Mouse (Mus musculus): ENCODE results near the gene Gm11549.

Gm11549 gene

DNA sequence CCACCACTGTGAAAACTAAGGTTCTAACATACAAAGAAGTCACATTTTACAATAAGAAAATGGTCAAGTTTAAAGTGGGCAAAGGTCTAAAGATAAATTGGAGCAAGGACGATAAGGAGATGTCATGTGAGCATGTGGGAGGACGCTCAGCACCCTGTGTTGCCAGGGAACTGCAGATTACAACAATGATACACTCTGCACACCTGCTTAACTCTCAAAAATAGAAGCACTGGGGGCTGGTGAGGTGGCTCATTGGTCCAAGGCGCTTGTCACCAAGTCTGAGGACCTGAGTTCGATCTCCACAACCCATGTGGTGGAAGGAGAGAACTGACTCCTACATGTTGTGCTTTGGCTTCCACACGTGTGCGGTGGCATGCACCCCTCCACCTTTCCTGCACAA is 10.1 kb downstream of the Gm11549 start:
- DNase-seq: no peak

DNA sequence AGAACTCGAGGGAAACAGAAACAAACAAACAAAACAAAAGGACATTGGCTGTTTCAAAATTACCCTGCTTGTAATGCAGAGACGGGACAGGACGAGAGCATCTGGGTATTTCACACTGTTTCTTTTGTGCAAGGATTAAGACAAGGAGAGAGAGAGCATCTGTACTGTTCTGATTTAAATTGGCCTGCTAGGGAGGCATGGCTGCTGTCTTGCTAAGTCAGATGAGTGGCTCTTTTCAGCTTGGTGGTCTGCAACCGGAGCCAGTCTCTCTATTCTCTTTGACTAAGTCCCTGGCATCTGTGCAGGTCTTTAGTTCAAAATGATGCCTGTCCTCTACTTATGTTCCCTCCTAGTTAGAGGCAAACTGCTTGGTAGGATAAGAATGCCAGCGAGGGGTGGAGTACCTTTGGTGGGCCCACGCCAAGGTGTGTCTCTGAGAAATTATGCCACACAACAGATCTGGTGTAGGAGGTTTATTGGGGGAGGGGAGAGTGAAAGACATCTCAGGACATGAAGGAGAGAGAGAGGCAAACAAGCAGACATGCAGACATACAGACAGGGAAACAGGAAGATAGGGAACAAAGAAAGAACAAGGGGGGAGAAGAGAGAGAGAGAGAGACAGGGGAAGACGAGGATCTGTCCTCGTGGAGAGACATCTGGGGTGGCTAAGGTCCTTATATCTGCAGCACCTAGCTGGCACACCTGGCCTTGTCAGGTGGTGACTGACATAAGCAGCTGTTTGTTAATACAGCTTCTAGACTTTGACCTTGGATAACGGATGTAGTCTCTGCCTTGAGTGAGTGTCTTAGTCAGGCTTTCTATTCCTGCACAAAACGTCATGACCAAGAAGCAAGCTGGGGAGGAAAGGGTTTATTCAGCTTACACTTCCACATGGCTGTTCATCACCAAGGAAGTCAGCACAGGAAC is 15.5 kb downstream of the Gm11549 start:
- DNase-seq: no peak

DNA sequence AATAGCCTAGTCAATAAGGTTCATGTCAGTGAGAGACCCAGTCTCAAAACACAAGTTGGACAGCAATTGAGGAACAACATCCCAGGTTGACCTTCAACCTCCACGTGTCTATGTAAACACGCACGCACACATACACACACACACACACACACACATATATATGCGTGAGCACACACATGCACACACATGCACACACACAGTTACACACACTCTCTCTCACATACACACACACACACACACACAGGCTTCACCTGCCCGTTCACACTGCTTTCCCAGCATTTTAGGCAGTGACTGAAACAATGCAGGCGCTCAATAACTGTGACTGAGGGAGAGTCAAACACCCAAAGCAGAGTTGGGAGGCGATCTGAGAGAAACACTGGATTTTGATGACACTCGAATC is 16.3 kb downstream of the Gm11549 start:
- no peak for DNase-seq

DNA sequence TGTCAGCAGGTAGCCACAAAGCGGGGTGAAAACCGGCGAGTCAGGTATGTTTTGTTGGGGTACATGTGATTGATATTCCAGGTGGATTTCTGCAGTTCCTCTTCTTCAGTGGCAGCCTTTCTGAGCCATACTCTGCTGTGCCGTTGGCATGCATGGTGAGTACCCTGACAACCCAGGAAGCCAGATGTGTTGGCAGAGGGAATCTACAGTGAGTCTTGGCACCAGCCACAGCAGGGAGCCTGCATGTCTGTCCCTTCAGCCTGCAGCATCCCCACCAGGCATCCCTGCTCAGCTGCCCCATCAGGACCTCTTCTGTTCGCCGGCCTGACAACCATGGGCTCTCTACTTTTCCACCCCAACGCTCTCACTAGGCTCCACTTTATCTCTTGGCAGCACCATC is 20.1 kb downstream of the Gm11549 start:
- no peak for DNase-seq

DNA sequence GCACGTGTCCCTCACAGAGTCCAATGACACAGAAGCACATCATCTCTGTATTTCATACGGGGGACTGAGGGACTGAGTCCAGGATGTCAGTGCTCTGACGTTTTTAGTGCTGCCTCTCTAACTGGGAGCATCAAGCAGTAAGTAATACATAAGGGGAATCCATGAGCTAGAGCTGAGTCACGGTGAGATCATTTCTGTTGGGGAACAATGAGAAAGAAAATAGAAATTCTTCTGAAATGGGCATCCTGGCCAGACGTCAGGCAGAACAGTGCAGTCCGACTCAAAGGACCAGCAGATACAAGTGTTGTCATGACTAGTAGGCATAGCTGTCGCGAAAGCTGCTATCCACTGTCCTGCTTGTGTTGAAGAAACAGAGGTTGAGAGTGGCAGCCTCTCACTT is 20.6 kb downstream of the Gm11549 start:
- no peak for DNase-seq

DNA sequence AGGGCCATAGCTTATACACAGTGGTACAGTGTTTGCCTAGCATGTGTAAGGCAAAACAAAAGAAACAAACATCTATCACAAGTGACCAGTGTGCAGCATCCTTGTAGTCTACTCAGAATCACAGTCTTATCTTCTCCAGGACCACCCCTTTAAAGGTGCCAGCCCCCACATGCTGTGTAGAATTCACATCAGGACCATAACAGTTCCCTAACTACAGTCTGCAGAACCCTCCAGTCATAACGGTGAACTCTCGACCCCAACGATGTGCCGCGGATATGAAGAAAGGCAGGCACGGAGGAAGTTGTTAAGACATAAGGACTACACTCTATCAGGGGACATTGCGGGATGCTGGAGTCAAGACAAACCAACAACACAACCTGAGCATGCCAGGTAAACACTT is 22.2 kb downstream of the Gm11549 start:
- DNase-seq: no peak

DNA sequence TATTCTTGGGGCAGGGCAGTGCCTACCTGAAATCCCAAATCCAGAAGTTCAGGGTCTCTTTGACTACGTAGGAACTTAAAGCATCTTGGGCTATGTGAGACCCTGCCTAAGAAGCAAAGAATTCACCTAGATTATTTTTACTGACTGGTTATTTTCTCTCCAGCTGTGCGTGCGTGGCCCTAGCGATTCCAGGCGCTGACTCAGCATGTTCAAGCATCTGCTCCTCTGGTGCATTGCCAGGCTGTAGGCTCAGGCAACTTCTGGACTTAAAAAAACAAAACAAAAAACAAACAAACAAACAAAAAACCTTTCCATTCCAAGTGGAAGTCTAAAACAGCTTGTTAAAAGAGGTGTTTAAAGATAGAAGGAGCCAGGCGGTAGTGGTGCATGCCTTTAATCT is 23.4 kb downstream of the Gm11549 start:
- DNase-seq: no peak

DNA sequence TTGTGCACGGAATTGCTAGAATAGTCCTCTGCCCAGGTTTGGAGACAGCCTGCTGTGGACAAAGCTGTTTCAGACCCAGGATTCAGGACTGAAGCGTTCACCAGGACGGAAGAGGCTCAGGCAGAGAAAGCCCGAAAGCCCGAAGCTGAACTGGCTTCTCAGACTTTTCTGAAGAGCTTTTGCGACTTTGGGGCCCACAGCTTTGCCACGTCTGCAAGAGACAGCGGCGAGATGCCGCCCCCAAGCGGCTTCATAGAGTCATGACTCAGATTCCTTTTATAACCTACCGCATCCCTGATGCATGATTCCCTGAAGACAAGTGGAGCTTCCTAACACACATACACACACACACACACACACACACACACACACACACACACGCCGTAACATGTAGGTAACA is 24.9 kb downstream of the Gm11549 start:
- peak; percentile 77 for DNase-seq

DNA sequence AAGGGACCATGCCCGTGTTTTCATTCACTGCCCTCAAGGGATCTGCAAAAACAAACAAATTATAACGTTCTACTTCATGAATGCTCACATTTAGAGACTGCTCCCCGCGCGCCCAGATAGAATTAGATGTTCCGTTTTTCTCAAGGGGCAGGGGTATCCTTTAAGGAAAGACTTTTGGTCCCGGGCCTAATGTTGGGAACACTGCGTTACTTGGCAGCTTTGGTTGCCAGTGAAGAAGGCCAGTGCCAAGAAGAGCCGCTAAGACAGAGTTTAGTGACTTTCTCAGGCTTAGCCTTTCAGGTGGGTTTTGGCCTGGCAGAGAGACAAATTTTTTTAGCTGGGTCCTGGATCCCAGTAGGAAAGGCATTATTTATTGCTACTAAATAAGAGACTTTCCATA is 25.3 kb downstream of the Gm11549 start:
- DNase-seq: no peak

DNA sequence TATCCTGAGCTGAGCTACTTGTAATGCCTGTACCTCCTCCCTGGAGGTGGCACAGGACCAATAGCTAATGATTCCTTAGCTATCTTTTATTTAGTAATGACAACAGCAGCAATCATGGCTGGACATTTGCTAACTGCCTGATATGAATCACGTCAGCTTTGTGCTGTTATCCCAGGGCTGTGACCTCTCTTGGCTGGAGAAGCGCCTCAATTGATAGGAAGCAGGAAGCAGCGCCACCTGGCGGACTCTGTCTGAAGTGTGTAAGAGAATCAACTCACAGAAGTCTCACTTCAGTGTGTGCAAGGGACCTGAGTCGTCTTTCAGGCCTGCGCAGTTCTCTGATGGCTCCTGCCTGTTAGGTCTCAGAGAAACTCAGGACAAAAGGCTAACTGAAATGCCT is 26.2 kb downstream of the Gm11549 start:
- DNase-seq: peak; percentile 94

DNA sequence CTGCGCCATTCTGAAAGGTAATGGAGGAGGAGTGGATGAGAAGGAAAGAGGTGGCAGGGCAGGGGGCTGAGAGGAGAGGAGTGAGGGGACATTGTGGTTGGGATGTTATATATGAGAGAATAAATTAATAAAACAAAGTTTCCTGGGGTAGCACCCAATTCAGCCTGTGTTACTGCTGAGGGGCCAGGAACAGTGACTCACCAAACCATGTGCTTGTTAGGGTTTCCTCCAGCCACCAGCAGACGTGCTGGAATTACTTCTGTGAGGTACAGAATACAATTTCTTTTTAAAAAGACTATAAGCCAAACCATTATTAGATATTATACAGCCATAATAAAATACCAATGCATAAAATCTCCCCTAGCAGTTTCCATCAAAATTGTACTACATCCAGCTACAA is 27.0 kb downstream of the Gm11549 start:
- no peak for DNase-seq

DNA sequence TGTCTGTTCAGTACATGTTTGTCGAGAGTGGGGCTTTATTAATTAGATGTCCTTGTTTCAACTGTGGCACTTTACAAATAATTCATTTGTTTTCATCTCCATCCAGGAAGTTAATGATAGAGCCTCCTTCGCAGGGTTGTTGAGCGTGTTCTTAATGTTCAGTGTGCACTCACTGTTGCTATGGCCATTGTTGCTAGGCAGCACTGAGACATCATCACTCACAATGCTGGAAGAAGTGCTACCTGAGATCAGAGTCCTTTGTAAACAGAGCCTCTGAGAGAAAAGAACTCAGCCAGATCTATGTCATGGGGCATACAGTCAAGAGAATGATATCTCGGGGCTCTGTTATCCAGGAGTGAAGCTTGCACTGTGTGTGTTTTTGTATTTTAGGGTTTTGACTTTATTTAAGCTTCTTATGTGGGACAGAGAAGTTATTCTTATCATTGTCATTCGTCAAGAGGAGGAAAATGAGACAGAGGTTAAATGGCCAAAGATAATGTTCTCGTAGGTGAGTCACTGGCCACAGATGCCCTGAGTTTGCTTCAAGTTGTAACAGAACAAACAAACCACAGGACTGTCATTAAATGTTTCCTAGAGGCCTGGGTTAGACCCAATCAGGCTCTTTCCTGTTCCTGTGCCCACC is 27.9 kb downstream of the Gm11549 start:
- no peak for DNase-seq

DNA sequence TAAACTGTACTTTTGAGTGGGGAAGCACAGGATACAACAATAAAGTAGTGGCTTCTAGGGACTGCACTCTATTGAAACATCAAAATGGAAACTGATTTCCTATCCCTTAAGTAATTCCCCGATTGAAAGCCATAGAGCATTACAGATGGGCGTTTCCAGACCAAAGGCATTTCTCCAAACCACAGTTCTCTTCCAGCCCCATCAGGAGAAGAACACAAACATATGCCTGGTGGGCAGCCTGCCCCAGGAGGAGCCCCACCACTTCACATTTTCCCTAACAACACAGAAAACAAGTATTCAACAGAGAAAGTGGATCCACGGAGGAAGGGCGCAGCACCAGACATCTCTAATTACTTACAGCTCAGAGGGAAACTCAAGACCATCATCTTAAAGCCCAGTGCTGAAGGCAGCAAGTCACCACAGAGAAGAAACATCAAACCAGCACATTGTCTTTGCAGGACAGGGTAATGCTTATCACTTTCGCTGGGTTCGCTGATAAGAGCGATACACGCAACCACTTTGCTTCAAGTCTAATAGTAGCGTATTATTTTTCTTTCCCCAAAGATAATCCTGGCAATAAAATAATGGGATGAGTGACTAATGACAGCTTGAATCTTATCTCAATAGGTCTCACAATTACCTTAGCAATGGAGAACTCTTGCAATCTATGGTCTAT is 28.8 kb downstream of the Gm11549 start:
- DNase-seq: no peak

DNA sequence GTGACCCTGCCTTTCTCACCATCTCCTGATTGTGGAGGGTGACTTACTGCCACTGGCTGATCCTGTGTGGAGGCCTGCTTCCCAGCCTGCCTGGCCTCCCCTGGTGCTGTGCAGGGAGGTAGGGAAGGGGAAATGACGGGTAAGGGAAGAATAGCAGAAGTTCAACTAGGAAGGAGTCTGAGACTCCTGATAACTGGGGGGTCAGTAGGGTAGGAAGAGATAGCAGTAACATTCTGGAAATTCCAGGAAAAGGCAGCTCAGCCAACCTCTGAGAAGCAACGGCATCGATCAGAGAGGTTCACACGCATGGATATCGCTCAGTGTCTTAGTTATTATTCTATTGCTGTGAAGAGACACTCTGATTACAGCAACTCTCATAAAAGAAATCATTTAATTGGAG is 30.1 kb downstream of the Gm11549 start:
- DNase-seq: no peak

DNA sequence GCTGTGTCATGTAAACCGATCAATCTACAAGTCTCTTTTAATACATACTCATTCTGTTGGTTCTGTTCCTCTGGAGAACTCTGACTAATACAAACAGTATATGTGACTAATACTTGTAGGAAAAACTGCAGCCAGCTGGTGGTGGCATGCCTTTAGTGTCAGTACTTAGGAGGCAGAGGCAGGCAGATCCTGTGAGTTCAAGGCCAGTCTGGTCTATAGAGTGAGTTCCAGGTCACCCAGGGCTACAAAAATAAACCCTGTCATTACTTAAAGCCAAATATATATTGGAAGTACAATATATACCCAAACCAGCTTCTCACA is 32.1 kb downstream of the Gm11549 start:
- no peak for DNase-seq

DNA sequence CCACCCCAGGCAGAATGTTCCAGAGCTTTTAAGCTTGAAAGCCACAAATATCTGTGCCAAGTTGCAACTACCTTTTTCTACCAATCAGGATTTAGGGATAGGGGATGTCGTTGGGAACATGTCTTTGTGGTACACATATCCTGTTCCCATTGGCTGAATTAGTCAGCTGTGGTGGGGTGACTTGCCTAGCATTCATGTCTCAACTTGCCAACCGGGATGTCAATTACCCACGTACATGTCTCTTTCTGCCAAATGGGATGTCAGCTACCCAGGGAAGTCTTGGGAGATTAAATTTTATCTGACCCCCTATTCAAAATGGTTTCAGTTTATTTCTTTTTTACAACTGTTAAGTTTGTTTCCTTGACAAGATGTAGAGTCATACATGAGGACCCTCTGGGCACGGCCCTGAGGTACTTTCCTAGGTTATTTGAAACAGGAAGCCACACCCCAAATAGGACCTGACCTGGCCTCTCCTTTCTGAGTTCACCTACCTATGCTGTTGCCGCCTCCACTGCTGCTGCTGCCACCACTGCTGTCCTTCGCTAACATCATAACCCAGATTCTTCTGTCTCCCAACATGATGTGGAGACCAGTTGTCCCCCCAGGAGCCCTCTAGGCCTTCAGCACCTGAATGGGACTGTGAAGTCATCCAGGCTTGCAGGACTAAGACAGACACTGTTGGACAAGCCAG is 32.6 kb downstream of the Gm11549 start:
- DNase-seq: no peak

DNA sequence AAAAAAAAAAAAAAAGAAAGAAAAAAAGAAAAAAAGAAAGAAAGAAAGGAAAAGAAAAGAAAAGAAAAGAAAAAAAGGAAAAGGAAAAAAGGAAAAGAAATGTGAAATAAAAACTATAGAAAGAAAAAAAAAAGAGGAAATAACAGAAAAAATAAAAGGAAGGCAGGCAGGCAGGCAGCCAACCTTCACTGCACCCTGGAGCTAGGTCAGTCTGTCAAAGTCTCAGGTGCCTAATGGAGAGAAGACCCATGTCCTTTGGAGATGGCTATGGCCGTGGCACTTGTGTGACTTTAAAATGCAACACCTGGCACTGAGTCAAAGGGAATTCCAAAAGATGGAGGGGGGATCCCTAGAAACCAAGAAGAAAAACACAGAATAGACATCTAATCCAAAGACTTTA is 33.2 kb downstream of the Gm11549 start:
- no peak for DNase-seq

DNA sequence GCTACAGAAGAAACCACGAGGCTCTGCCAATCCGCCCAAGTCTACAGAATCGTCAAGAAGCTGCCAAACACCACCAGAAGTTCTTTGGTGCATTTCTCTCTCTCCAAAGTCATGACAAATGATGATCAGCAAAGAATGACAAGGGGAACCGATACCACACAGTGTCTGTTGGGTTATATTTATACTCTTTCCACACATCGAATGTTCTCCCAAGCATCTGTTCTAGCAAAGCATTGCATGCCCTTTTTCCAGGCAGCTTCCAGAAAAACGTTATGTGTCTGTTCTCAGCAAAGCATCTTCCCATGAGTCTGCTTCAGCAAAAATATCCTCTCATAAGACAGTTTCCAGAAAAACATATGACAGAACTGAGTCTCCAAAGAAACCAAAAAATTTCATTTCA is 34.7 kb downstream of the Gm11549 start:
- DNase-seq: no peak

DNA sequence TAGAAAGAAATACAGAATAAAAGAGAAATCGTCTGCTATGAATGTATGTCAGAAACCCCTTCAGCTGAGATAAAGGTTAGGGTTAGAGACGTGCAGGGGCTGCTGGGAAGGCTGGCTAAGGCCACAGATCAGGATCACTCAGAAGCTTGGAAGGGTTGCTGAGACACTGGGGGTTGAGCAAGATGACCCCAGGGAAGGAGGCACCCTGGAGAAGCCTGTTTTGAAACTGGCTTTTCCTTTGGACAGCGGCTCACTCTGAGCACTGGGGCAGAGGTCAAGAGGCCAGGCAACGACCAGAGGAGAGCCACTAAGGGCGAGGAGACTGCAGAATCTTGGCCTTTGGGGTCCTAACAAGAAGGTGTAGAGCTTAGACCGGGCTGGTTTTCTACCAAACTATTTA is 35.4 kb downstream of the Gm11549 start:
- no peak for DNase-seq

DNA sequence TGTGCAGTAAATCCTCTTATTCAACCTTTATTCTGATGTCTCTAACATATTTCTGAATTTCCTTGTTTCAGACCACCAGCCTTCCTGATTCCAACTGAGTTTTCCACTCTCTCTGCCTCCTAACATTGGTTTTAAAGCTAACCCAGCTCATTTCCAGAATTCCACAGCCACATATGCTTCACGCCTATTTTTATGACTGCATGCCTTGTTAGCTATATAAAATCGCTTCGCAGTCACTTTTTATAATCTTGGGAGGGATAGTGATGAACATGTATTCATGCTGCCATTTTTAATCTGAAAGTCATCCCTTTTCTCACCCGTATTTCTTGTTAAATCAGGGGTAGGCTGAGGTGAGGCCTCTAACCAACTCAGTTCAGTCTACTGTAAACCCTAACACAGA is 37.3 kb downstream of the Gm11549 start:
- no peak for DNase-seq

DNA sequence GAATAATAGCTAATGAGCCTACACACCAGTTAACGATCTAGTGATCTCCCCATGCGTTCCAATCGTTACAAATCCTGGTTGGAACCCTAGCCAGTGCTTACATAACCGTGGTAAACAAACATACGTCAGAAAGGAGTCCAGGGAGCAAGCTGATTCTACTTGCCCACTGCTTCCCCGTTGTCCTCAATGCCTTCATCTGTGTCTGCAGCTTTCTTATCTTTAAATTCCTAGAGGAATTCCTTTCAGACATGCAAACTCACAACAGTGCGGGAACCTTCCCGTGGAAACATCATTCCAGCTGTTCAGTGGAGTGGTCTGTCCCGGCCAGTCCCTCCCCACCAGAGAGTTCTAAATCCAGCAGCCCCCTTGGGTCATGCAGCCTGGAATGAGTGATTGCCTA is 38.7 kb downstream of the Gm11549 start:
- DNase-seq: no peak

DNA sequence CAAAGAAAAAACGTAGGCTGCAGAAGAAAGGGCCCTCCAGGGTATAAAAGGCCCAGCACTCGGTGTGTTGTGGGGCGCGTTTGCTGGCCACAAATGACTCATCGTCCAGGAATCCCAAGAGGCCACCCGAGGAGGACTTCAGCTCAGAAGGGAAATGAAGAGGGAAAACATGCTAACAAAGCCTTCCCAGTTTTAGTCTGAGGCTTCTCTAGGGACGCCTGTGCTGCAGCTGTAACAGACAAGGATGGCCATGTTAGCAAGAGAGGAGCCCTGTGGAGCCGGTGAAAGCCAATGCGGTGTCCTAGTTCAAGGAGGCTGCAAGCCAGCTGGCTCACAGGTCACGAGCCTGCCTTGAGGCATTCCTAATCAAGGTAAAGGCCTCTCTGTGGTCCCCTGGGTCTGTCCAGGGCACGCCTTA is 39.8 kb downstream of the Gm11549 start:
- peak; percentile 72 for DNase-seq

DNA sequence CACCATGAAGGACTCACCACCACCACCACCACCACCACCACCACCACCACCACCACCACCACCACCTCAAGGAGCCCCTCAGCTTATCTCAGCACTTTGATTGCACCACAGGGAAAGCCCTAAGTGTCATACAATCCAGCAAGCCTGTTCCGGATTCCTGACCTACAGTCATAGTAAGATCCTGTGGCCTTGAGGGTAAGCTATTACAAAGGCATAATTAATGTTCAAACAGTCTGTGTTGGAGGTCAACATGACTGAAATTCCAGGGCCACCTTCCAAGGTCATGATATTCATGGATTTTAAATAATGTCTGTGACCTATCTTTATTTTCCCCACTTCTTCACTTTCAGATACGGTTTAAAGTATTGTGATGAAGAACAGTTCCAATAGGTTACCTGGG is 41.1 kb downstream of the Gm11549 start:
- no peak for DNase-seq

DNA sequence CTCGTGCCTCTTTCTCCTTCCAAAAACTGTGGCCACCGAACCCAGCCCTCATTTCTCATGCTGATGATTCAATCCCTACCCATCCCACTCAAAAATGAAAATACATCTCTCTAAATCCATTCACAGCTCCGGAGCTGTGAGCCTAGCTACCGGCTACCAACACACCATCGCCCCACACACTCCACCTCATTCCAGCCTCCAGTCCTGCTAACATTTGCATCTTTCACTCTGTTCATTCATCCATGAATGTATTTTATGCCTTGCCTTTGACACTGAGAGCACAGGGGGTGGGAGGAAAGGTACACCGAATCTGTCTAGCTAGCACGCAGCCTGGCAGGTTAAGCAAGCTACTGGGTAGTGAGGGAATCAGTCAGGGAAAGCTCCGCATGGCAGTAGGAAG is 42.8 kb downstream of the Gm11549 start:
- no peak for DNase-seq

All from lung, postnatal 14 days (tissue).